Mouse (Mus musculus) limb, embryonic 12.5 days (tissue): ENCODE measurements around the gene Dhx33. TPM values are rescaled to one million over a fixed set of nuclear protein-coding genes. Genes with fewer than 3 reads are reported as not detected.

Source experiments
- ATAC-seq: fragments of 200-750 bp; cut with Nextera tagmentation; 2 replicates; pipeline ENCODE4 v1.8.0; 2017; ENCODE audit warnings: low read depth, moderate TSS enrichment; ENCODE audit not compliant: insufficient number of reproducible peaks, insufficient read depth, low FRiP score, low TSS enrichment
- H3K27ac ChIP-seq: fragments of 300-500 bp; sonication (generic); 2 replicates; pipeline ENCODE4 v1.5.1; 2016; ENCODE audit warnings: mild to moderate bottlenecking, moderate library complexity
- H3K27me3 ChIP-seq: fragments of 300-500 bp; sonication (generic); 2 replicates; pipeline ENCODE4 v1.6.1; 2016; ENCODE audit warnings: mild to moderate bottlenecking, moderate library complexity
- H3K36me3 ChIP-seq: fragments of 300-500 bp; sonication (generic); 2 replicates; pipeline ENCODE4 v1.6.1; 2016; ENCODE audit warnings: mild to moderate bottlenecking, moderate library complexity
- H3K4me1 ChIP-seq: fragments of 300-500 bp; sonication (generic); replicated peaks from 2 replicates; pipeline ENCODE4 v1.6.1; 2016
- H3K4me2 ChIP-seq: fragments of 300-500 bp; sonication (generic); 2 replicates; pipeline ENCODE4 v1.6.1; 2016; ENCODE audit warnings: mild to moderate bottlenecking, moderate library complexity
- H3K4me3 ChIP-seq: fragments of 300-500 bp; sonication (generic); replicated peaks from 2 replicates; pipeline ENCODE4 v1.5.1; 2016; ENCODE audit warnings: mild to moderate bottlenecking
- H3K9ac ChIP-seq: fragments of 300-500 bp; sonication (generic); replicated peaks from 2 replicates; pipeline ENCODE4 v1.6.1; 2016; ENCODE audit warnings: mild to moderate bottlenecking, moderate library complexity
- H3K9me3 ChIP-seq: fragments of 300-500 bp; sonication (generic); 2 replicates; pipeline ENCODE4 v1.6.1; 2016; ENCODE audit warnings: mild to moderate bottlenecking, moderate library complexity
- WGBS: fragments of 180-500 bp; shearing (Covaris S2); methylation state at CpG from one replicate; pipeline ENCODE4 v1.1.7; 2016; 5-methylcytosine and 5-hydroxymethylcytosine counted together
- polyA plus RNA-seq: library from polyadenylated mRNA; unstranded; fragments of >200 nt; fragmentation: Nextera tagmentation; extraction: Ambion mirVana; gene quantifications from 2 replicates; pipeline ENCODE4 v1.2.1, GENCODE M21; 2016

Dhx33 gene
- polyA plus RNA-seq, 1 experiment from 2014 or later, result 28.2 TPM

DNA sequence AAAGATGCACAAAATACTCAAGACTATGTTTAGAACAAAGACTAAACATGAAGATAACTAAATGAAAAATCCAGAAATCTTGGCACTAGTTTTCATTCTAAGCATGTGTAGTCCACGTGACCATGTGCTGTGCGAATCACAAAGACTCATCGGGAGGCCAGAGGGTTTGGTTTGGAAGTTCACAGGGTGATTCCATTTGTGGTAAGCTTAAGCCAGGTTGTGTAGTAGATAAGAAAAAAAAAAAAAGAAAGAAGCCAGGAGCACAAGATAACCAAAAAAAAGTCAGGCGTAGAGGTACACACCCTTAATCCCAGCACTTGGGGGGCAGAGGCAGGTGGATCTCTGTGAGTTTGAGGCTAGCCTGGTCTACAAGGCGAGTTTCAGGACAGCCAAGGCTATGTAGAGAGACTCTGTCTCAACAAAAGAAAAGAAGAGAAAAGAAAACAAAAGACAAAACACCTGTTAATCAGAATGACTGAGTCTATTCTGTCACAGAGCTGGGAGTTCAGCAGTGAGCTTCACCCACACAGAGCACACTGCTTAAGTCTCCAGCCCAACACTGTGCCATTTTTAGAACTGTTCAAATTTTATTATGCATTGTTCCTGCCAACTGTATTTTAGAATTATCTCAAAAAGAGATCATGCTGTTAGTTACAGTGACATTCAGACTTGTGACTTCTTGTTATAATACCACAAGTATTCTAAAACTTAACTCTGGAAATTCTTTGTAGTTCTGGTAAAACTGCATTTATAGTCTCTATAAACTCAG, 43.3 kb downstream of the Dhx33 start:
- H3K36me3 ChIP-seq, result peaks cover 95% of the 10 kb centered on the region

DNA sequence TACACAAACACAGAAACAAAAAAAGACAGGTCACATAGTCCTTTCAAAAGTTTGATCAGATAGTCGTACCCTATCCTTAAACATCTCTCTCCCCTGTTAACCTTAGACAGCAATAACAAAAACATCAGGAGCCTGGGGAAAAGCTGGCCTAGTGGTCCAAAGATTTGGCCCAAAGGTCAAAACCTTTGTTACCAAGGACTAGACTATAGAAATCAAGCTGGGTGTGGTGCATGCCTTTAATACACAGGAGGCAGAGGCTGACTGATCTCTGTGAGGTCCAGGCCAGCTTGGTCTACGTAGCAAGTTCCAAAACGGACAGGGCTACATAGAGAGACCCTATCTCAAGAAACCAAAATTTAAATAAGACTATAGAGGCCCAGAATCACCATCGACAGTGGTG, 49.5 kb downstream of the Dhx33 start:
- no peak overlapping the region for H3K4me2 ChIP-seq
- H3K9me3 ChIP-seq, result no peaks in the 10 kb centered on the region
- H3K9ac ChIP-seq, result no peak overlapping the region
- ATAC-seq, result no peak
- H3K36me3 ChIP-seq, result peaks cover 96% of the 10 kb centered on the region
- H3K27me3 ChIP-seq, result no peaks in the 10 kb centered on the region
- WGBS, result 96% methylated on average over 4 of the region's 4 CpGs
- H3K4me1 ChIP-seq, result no peaks in the 10 kb centered on the region
- H3K27ac ChIP-seq, result no peak overlapping the region
- no peak overlapping the region for H3K4me3 ChIP-seq

More for the DNA sequence above, 43.3 kb downstream of the Dhx33 start:
- H3K27me3 ChIP-seq, result no peaks in the 10 kb centered on the region
- ATAC-seq, result no peak
- H3K9ac ChIP-seq, result no peak overlapping the region
- H3K9me3 ChIP-seq, result no peaks in the 10 kb centered on the region
- no peak overlapping the region for H3K4me3 ChIP-seq
- H3K4me1 ChIP-seq, result no peaks in the 10 kb centered on the region
- H3K4me2 ChIP-seq, result no peak overlapping the region
- H3K27ac ChIP-seq, result no peak overlapping the region
- WGBS, result 95% methylated on average over 5 of the region's 5 CpGs

DNA sequence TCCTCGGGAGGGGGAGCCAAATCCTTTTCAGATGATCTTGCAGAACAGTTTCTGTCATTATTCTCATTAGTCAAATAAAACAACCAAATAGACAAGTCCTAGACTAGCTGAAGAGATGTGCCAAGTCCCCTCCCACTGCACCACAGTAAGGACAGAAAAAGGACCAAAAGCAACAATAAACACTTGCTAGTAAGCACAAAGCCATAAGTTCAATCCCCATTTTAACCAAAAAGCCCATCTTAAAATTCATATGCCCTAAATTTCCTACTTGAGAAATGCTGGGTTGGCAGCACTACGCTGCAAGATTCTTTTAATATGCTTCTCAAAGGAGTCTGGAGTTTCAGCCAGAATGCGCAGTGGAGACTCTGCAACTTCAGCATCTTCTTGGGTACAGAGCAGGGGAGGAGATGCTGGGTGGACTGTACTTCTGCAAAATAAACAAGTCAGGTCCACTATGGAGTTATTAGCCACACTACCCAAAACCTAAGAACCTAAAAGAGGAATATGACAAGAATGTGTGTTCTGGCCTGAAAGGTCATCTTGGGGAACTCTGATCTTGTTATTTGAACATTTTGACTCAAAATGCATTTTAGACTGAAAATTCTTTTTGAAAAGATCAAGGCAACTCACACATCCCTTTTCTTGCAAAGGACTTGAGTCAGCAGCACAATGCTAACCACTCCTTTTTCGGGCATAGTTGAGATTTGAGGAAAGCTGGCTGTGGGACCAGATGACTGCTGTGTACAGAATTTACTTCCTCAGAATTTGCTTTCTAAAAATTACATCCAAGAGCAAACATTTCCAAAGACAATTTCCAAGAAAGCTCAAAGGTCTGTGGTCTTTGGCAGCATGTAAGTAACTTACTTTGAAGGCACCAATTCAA, 59.1 kb downstream of the Dhx33 start:
- H3K27ac ChIP-seq, result no peak overlapping the region
- no peaks in the 10 kb centered on the region for H3K4me1 ChIP-seq
- H3K4me3 ChIP-seq, result no peak overlapping the region
- peaks cover 94% of the 10 kb centered on the region for H3K36me3 ChIP-seq
- H3K4me2 ChIP-seq, result no peak overlapping the region
- ATAC-seq, result no peak
- no peak overlapping the region for H3K9ac ChIP-seq
- 88% methylated on average over 4 of the region's 4 CpGs for WGBS
- H3K27me3 ChIP-seq, result no peaks in the 10 kb centered on the region
- H3K9me3 ChIP-seq, result no peaks in the 10 kb centered on the region

DNA sequence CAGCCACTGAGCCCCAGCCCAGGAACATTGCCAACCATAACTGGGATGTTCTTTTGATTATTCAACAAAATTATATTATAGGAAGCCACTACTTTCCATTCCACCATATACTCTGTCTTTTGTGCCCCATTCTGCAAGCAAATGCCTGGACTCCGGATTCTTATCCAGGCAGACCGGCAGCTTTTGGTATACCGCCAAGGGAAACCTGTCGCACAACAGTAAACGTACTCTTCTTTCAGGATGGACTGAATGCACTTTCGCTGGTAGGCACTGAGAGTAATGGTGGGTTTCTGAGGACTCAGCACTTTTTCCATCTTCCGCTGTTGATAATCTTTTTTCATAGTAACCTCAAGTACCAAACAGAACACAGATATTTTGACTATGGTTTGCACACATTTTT, 60.6 kb downstream of the Dhx33 start:
- 93% methylated on average over 7 of the region's 7 CpGs for WGBS
- Histone ChIP-seq H3K27me3 (no peaks in the 10 kb centered on the region), H3K4me3 (no peak overlapping the region), H3K27ac (no peak overlapping the region), H3K4me2 (no peak overlapping the region), H3K9me3 (no peaks in the 10 kb centered on the region), H3K4me1 (no peaks in the 10 kb centered on the region), H3K9ac (no peak overlapping the region), H3K36me3 (peaks cover 94% of the 10 kb centered on the region)
- ATAC-seq, result no peak

DNA sequence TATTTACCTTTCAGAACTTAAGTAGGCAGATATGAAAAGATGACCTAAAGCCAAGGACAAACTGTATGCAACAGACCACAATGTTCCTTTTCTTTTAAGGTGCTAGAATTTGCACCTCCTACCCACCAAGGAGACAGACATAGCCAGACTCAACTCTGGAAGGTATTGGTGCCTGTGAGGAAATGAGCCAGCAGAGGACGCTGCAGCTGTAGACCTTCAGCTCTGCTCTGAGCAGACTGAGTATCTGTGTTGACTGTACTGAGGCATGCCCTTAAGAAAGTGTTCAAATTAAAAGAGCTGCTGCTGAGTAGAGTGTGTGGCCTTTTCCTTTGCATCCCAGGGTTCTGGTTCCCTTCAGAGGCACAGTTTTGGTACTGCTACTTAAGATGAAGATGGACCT, 61.6 kb downstream of the Dhx33 start:
- H3K4me2 ChIP-seq, result no peak overlapping the region
- no peak overlapping the region for H3K9ac ChIP-seq
- no peak overlapping the region for H3K27ac ChIP-seq
- H3K9me3 ChIP-seq, result no peaks in the 10 kb centered on the region
- ATAC-seq, result no peak
- no peaks in the 10 kb centered on the region for H3K4me1 ChIP-seq
- H3K36me3 ChIP-seq, result peaks cover 93% of the 10 kb centered on the region
- no peak overlapping the region for H3K4me3 ChIP-seq
- no peaks in the 10 kb centered on the region for H3K27me3 ChIP-seq
- WGBS, result 93% methylated on average over 1 of the region's 1 CpGs

DNA sequence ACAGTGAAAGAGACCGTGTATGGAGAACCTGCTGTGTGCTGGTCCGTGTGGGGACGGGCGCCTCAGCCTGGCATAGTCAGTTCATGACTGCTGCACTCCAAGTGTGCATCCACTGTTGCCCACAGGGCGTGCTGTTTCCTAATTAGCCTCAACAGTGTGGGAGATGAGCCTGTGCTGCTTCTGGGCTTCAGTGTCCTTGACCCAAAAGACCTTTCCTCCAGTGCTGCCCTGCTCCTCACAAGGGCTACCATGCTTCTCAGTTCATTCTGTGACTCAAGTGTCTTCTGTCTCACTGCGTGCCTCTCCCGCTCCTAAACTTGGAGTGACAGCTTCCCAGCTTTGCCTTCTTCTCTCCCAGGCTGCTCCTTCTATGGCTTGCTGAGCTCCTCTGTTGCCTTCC, 68.9 kb downstream of the Dhx33 start:
- no peak for ATAC-seq
- H3K27me3 ChIP-seq, result no peaks in the 10 kb centered on the region
- H3K9ac ChIP-seq, result no peak overlapping the region

More for the DNA sequence above, 68.9 kb downstream of the Dhx33 start:
- peaks cover 79% of the 10 kb centered on the region for H3K36me3 ChIP-seq
- WGBS, result 94% methylated on average over 7 of the region's 7 CpGs
- H3K4me3 ChIP-seq, result no peak overlapping the region
- no peak overlapping the region for H3K4me2 ChIP-seq
- no peaks in the 10 kb centered on the region for H3K4me1 ChIP-seq
- no peak overlapping the region for H3K27ac ChIP-seq
- no peaks in the 10 kb centered on the region for H3K9me3 ChIP-seq

Other genes with a start within 250 kb of the Dhx33 start
- 6.8 and 7.2 TPM in 2 replicates for gene Zfp3, start 240.2 kb downstream of the Dhx33 start, polyA plus RNA-seq
- gene Scimp, start 191.9 kb downstream of the Dhx33 start, polyA plus RNA-seq, result not detected in 2 replicates
- gene Rabep1, start 159.7 kb downstream of the Dhx33 start, polyA plus RNA-seq, result 36.9 and 38.0 TPM in 2 replicates
- gene Nup88, start 34.5 kb downstream of the Dhx33 start, polyA plus RNA-seq, result 145 and 147 TPM in 2 replicates
- 70.5 and 78.1 TPM in 2 replicates for gene Rpain, start 34.2 kb downstream of the Dhx33 start, polyA plus RNA-seq
- 259 and 269 TPM in 2 replicates for gene C1qbp, start 21.4 kb downstream of the Dhx33 start, polyA plus RNA-seq
- 54.0 and 56.8 TPM in 2 replicates for gene Mis12, start 15.2 kb upstream of the Dhx33 start, polyA plus RNA-seq
- 37.2 and 38.3 TPM in 2 replicates for gene Derl2, start 15.4 kb upstream of the Dhx33 start, polyA plus RNA-seq
- gene 6330403K07Rik, start 29.1 kb upstream of the Dhx33 start, polyA plus RNA-seq, result 250 and 257 TPM in 2 replicates
- gene Nlrp1a, start 140.3 kb upstream of the Dhx33 start, polyA plus RNA-seq, result 0.05 TPM in 2 replicates
- gene Nlrp1b, start 226.3 kb upstream of the Dhx33 start, polyA plus RNA-seq, result not detected in 2 replicates